Mouse (Mus musculus): Measurements from ENCODE around the gene Tap1. TPM values are rescaled to one million over a fixed set of nuclear protein-coding genes. Genes with fewer than 3 reads are reported as not detected.

Tap1 gene
- polyA plus RNA-seq, 1 experiment from 2014 or later = 7.2 TPM

DNA sequence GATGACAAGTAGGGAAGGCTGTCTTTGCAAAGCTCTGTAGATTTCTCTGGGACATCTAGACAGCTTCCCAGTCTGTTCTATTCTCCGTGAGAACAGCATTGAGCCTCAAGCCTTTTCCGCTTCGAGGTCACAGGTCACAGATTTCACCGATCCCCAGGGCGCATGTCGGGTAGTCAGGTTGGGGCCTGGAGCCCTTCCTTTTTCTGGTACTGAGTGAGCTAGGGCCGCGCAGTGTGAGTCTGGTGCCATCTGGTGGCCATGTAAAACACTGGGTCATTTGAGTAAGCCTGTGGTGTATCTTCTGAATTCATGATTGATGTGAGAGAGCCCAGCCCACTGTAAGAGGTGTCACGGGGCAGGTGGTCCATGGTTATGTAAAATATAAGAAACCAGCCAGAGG lies 47.6 kb downstream of the Tap1 start:
- no peak for ATAC-seq (ENCODE audit: insufficient number of reproducible peaks, insufficient read depth, low FRiP score, low read depth)
- Histone ChIP-seq H3K4me1 (ENCODE audit: control insufficient read depth, insufficient read depth, low read length) (no peaks in the 10 kb centered on the region), H3K27me3 (ENCODE audit: control insufficient read depth, insufficient read depth, low read length) (no peaks in the 10 kb centered on the region), H3K27ac (ENCODE audit: low read length) (no peak overlapping the region), H3K4me2 (replicated peaks; ENCODE audit: low read depth, low read length) (no peak overlapping the region), H3K9me3 (ENCODE audit: control insufficient read depth, low read depth, low read length) (no peaks in the 10 kb centered on the region), H3K9ac (replicated peaks; ENCODE audit: low read depth, low read length) (no peak overlapping the region), H3K36me3 (ENCODE audit: control insufficient read depth, insufficient read depth, low read length) (no peaks in the 10 kb centered on the region), H3K4me3 (ENCODE audit: low read depth, low read length) (no peak overlapping the region)
- 45% methylated on average over 9 of the region's 9 CpGs for WGBS

- no peak for ATAC-seq (ENCODE audit: insufficient number of reproducible peaks, insufficient read depth, low FRiP score, low read depth)
- Histone ChIP-seq H3K4me1 (ENCODE audit: control insufficient read depth, insufficient read depth, low read length) (no peaks in the 10 kb centered on the region), H3K36me3 (ENCODE audit: control insufficient read depth, insufficient read depth, low read length) (no peaks in the 10 kb centered on the region), H3K27me3 (ENCODE audit: control insufficient read depth, insufficient read depth, low read length) (no peaks in the 10 kb centered on the region), H3K4me2 (replicated peaks; ENCODE audit: low read depth, low read length) (no peak overlapping the region), H3K9me3 (ENCODE audit: control insufficient read depth, low read depth, low read length) (no peaks in the 10 kb centered on the region), H3K4me3 (ENCODE audit: low read depth, low read length) (no peak overlapping the region), H3K27ac (ENCODE audit: low read length) (no peak overlapping the region), H3K9ac (replicated peaks; ENCODE audit: low read depth, low read length) (no peak overlapping the region)
- 76% methylated on average over 5 of the region's 5 CpGs for WGBS
Observed at GRCm38 (mm10) chr17:34236691-34237090, 49.3 kb downstream of the Tap1 start.

DNA sequence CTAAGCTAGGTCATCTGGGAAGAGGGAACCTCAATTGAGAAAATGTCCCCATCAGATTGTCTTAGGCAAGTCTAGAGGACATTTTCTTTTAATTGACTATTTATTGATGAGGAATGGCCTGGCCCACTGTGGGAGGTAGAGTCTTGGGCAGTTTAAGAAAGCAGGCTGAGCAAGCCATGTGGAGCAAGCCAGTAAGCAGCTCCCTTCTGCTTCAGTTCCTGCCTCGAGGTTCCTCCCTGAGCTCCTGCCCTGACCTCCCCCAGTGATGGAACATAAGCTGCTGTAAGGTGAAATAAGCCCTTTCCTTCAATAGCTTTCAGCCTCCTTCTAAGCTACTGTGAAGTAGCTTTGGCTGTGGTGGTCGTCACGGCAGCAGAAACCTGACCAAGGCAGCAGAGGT lies 50.4 kb downstream of the Tap1 start:
- Histone ChIP-seq H3K36me3 (ENCODE audit: control insufficient read depth, insufficient read depth, low read length) (no peaks in the 10 kb centered on the region), H3K27me3 (ENCODE audit: control insufficient read depth, insufficient read depth, low read length) (no peaks in the 10 kb centered on the region), H3K9me3 (ENCODE audit: control insufficient read depth, low read depth, low read length) (no peaks in the 10 kb centered on the region), H3K4me1 (ENCODE audit: control insufficient read depth, insufficient read depth, low read length) (no peaks in the 10 kb centered on the region), H3K4me2 (replicated peaks; ENCODE audit: low read depth, low read length) (no peak overlapping the region), H3K9ac (replicated peaks; ENCODE audit: low read depth, low read length) (no peak overlapping the region), H3K4me3 (ENCODE audit: low read depth, low read length) (no peak overlapping the region), H3K27ac (ENCODE audit: low read length) (no peak overlapping the region)
- no peak for ATAC-seq (ENCODE audit: insufficient number of reproducible peaks, insufficient read depth, low FRiP score, low read depth)
- 79% methylated on average over 3 of the region's 3 CpGs for WGBS

- H3K27ac ChIP-seq (ENCODE audit: low read length) = no peak within 1 kb of the TSS
- WGBS = 70% methylated on average over 3 of the region's 3 CpGs
- no peaks in the 10 kb centered on the region for H3K4me1 ChIP-seq (ENCODE audit: control insufficient read depth, insufficient read depth, low read length)
- H3K9me3 ChIP-seq (ENCODE audit: control insufficient read depth, low read depth, low read length) = no peaks in the 10 kb centered on the region
- H3K9ac ChIP-seq (replicated peaks; ENCODE audit: low read depth, low read length) = no peak within 1 kb of the TSS
- H3K4me2 ChIP-seq (replicated peaks; ENCODE audit: low read depth, low read length) = no peak within 1 kb of the TSS
- no peak for ATAC-seq (ENCODE audit: insufficient number of reproducible peaks, insufficient read depth, low FRiP score, low read depth)
- no peaks in the 10 kb centered on the region for H3K36me3 ChIP-seq (ENCODE audit: control insufficient read depth, insufficient read depth, low read length)
- H3K27me3 ChIP-seq (ENCODE audit: control insufficient read depth, insufficient read depth, low read length) = no peaks in the 10 kb centered on the region
- no peak within 1 kb of the TSS for H3K4me3 ChIP-seq (ENCODE audit: low read depth, low read length)
Observed at GRCm38 (mm10) chr17:34238706-34239105, 51.4 kb downstream of the Tap1 start, which contains the start of gene H2-Ob. Gene H2-Ob (plus strand): TSS chr17:34238903.

GRCm38 (mm10) chr17:34239601-34240041 lies 52.3 kb downstream of the Tap1 start:
- no peaks in the 10 kb centered on the region for H3K9me3 ChIP-seq (ENCODE audit: control insufficient read depth, low read depth, low read length)
- H3K4me1 ChIP-seq (ENCODE audit: control insufficient read depth, insufficient read depth, low read length) = no peaks in the 10 kb centered on the region
- no peaks in the 10 kb centered on the region for H3K36me3 ChIP-seq (ENCODE audit: control insufficient read depth, insufficient read depth, low read length)
- H3K4me2 ChIP-seq (replicated peaks; ENCODE audit: low read depth, low read length) = no peak overlapping the region
- no peak overlapping the region for H3K9ac ChIP-seq (replicated peaks; ENCODE audit: low read depth, low read length)
- WGBS = 43% methylated on average over 10 of the region's 10 CpGs
- H3K27me3 ChIP-seq (ENCODE audit: control insufficient read depth, insufficient read depth, low read length) = no peaks in the 10 kb centered on the region
- no peak overlapping the region for H3K4me3 ChIP-seq (ENCODE audit: low read depth, low read length)
- no peak overlapping the region for H3K27ac ChIP-seq (ENCODE audit: low read length)
- ATAC-seq (ENCODE audit: insufficient number of reproducible peaks, insufficient read depth, low FRiP score, low read depth) = no peak

DNA sequence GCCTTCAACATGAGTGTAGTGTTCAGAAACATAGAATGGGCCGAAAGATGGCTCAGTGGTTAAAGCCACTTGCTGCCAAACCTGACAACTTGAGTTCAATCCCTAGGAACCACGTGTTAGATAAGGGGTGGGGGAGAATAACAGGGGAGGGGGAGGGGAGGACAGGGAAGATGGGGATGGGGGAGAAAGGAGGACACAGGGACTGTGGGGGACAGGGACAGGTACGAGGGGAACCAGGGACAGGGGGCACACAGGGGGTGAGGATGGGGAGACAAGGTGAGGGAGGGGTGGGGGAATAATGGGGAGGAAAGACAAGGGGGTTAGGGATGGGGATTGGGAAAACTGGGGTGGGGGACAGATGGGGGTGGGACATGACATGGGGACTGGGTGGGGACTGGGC lies 53.0 kb downstream of the Tap1 start:
- no peak for ATAC-seq (ENCODE audit: insufficient number of reproducible peaks, insufficient read depth, low FRiP score, low read depth)
- no peak overlapping the region for H3K9ac ChIP-seq (replicated peaks; ENCODE audit: low read depth, low read length)
- H3K4me1 ChIP-seq (ENCODE audit: control insufficient read depth, insufficient read depth, low read length) = no peaks in the 10 kb centered on the region
- H3K4me2 ChIP-seq (replicated peaks; ENCODE audit: low read depth, low read length) = no peak overlapping the region
- 67% methylated on average over 3 of the region's 3 CpGs for WGBS
- H3K36me3 ChIP-seq (ENCODE audit: control insufficient read depth, insufficient read depth, low read length) = no peaks in the 10 kb centered on the region
- H3K27ac ChIP-seq (ENCODE audit: low read length) = no peak overlapping the region
- H3K27me3 ChIP-seq (ENCODE audit: control insufficient read depth, insufficient read depth, low read length) = no peaks in the 10 kb centered on the region
- no peak overlapping the region for H3K4me3 ChIP-seq (ENCODE audit: low read depth, low read length)
- no peaks in the 10 kb centered on the region for H3K9me3 ChIP-seq (ENCODE audit: control insufficient read depth, low read depth, low read length)

- H3K27me3 ChIP-seq (ENCODE audit: control insufficient read depth, insufficient read depth, low read length) = no peaks in the 10 kb centered on the region
- no peaks in the 10 kb centered on the region for H3K4me1 ChIP-seq (ENCODE audit: control insufficient read depth, insufficient read depth, low read length)
- WGBS = 72% methylated on average over 6 of the region's 6 CpGs
- no peak overlapping the region for H3K4me2 ChIP-seq (replicated peaks; ENCODE audit: low read depth, low read length)
- ATAC-seq (ENCODE audit: insufficient number of reproducible peaks, insufficient read depth, low FRiP score, low read depth) = no peak
- H3K4me3 ChIP-seq (ENCODE audit: low read depth, low read length) = no peak overlapping the region
- no peaks in the 10 kb centered on the region for H3K36me3 ChIP-seq (ENCODE audit: control insufficient read depth, insufficient read depth, low read length)
- no peak overlapping the region for H3K27ac ChIP-seq (ENCODE audit: low read length)
- no peak overlapping the region for H3K9ac ChIP-seq (replicated peaks; ENCODE audit: low read depth, low read length)
- no peaks in the 10 kb centered on the region for H3K9me3 ChIP-seq (ENCODE audit: control insufficient read depth, low read depth, low read length)
Observed at GRCm38 (mm10) chr17:34240916-34241315, 53.6 kb downstream of the Tap1 start.

DNA sequence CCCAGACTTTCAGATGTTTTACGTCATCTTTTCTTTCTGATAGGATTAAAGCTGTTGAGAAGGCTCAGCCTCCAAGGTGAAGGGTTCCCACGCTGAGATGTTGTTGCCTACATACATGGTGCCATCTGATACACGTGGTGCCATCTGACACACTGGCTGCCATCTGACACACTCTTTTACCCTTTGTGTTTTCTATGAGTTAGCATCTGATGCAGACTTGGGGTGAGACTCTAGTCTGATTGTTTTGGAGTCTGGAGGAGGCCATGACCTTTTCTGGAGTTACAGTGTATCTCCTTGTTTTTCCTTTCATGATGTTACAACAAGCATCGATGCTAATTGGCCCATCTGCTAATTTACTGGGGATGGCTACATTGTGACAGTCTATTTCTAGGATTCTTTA lies 57.3 kb downstream of the Tap1 start:
- no peak overlapping the region for H3K9ac ChIP-seq (replicated peaks; ENCODE audit: low read depth, low read length)
- H3K9me3 ChIP-seq (ENCODE audit: control insufficient read depth, low read depth, low read length) = no peaks in the 10 kb centered on the region
- H3K4me1 ChIP-seq (ENCODE audit: control insufficient read depth, insufficient read depth, low read length) = no peaks in the 10 kb centered on the region
- no peak overlapping the region for H3K27ac ChIP-seq (ENCODE audit: low read length)
- H3K4me2 ChIP-seq (replicated peaks; ENCODE audit: low read depth, low read length) = no peak overlapping the region
- no peaks in the 10 kb centered on the region for H3K27me3 ChIP-seq (ENCODE audit: control insufficient read depth, insufficient read depth, low read length)
- ATAC-seq (ENCODE audit: insufficient number of reproducible peaks, insufficient read depth, low FRiP score, low read depth) = no peak
- no peaks in the 10 kb centered on the region for H3K36me3 ChIP-seq (ENCODE audit: control insufficient read depth, insufficient read depth, low read length)
- 78% methylated on average over 4 of the region's 4 CpGs for WGBS
- no peak overlapping the region for H3K4me3 ChIP-seq (ENCODE audit: low read depth, low read length)

Measured in stomach, embryonic 14.5 days (tissue).